Mouse (Mus musculus) embryonic facial prominence, embryonic 10.5 days (tissue): Measurements from ENCODE around the gene Rab4b. TPM values are rescaled to one million over a fixed set of nuclear protein-coding genes. Genes with fewer than 3 reads are reported as not detected.

ENCODE experiments used
- DNase-seq: peaks from one replicate; pipeline ENCODE4 v3.0.0-alpha.2; 2017; ENCODE audit warnings: low spot score
- H3K27ac ChIP-seq: fragments of 300-500 bp; sonication (generic); replicated peaks from 2 replicates; pipeline ENCODE4 v1.5.1; 2016; ENCODE audit warnings: mild to moderate bottlenecking
- H3K27me3 ChIP-seq: fragments of 300-500 bp; sonication (generic); replicated peaks from 2 replicates; pipeline ENCODE4 v1.6.1; 2016; ENCODE audit warnings: low read depth, mild to moderate bottlenecking; ENCODE audit not compliant: poor library complexity, severe bottlenecking
- H3K36me3 ChIP-seq: fragments of 300-500 bp; sonication (generic); replicated peaks from 2 replicates; pipeline ENCODE4 v1.6.1; 2016; ENCODE audit warnings: mild to moderate bottlenecking, moderate library complexity
- H3K4me1 ChIP-seq: fragments of 300-500 bp; sonication (generic); 2 replicates; pipeline ENCODE4 v1.6.1; 2016
- H3K4me3 ChIP-seq: fragments of 300-500 bp; sonication (generic); 2 replicates; pipeline ENCODE4 v1.5.1; 2016; ENCODE audit warnings: mild to moderate bottlenecking, moderate library complexity
- H3K9me3 ChIP-seq: fragments of 300-500 bp; sonication (generic); 2 replicates; pipeline ENCODE4 v1.6.1; 2016; ENCODE audit warnings: mild to moderate bottlenecking
- WGBS: fragments of 180-500 bp; shearing (Covaris S2); methylation state at CpG from one replicate; pipeline ENCODE4 v1.1.7; 2016; 5-methylcytosine and 5-hydroxymethylcytosine counted together
- polyA plus RNA-seq: library from polyadenylated mRNA; unstranded; fragments of >200 nt; fragmentation: Nextera tagmentation; extraction: Ambion mirVana; gene quantifications from 2 replicates; pipeline ENCODE4 v1.2.1, GENCODE M21; 2016

The Rab4b gene
- polyA plus RNA-seq, 1 experiment from 2014 or later: 60.0 TPM

DNA sequence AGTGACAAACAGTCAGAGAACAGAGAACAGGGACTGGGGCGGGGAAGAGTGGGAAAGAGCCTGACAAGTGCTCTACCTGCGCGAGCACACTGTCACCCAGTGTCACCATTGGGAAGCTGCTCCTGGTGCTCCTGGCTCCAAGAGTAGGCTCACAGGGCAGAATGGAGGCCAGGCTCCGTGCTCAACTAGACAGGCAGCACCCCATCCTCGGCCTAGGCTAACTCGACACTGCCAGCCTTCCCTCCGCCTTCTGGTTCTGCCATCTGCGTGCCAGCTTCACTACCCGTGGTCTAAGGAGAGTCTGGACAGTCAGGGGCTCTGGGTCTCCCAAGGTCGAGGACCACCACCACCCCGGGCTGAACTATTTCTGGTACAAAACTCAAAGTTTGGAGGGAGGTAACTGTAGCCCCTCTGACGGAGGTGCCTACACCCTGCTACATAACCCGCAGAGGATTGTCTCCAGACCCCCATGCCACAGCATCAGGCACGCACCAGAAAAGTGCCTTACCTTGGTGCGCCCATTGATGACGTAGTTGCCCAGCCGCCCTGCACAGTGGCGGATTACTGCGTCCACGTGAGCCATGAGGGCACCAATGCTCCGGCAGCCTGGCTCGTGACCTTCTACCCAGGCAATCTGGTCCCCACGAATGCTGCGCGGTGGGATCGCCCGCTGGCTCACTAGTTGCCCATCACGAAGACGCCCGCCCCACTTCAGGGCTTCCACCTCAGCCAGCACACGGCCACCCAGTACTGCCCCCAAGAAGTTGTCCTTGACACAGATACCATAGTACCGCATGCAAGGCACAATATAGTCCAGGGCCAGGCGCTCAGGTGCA, 14.4 kb downstream of the Rab4b start:
- WGBS: 84% methylated on average over 33 of the region's 33 CpGs
- Histone ChIP-seq H3K27ac (peak overlapping the region; percentile 98), H3K4me1 (peaks cover 62% of the 10 kb centered on the region), H3K36me3 (peaks cover 60% of the 10 kb centered on the region), H3K9me3 (0 out of 2 replicates have a peak, but pooled peaks cover 2% of the 10 kb centered on the region), H3K4me3 (peak overlapping the region; percentile 82), H3K27me3 (no peaks in the 10 kb centered on the region)
- no peak for DNase-seq

GRCm38 (mm10) chr7:27163450-27163805, 15.3 kb downstream of the Rab4b start:
- Histone ChIP-seq H3K27me3 (no peaks in the 10 kb centered on the region), H3K27ac (no peak overlapping the region), H3K4me1 (peaks cover 62% of the 10 kb centered on the region), H3K36me3 (peaks cover 68% of the 10 kb centered on the region), H3K9me3 (0 out of 2 replicates have a peak, but pooled peaks cover 2% of the 10 kb centered on the region), H3K4me3 (peak overlapping the region; percentile 82)
- DNase-seq: no peak
- WGBS: 87% methylated on average over 5 of the region's 5 CpGs

DNA sequence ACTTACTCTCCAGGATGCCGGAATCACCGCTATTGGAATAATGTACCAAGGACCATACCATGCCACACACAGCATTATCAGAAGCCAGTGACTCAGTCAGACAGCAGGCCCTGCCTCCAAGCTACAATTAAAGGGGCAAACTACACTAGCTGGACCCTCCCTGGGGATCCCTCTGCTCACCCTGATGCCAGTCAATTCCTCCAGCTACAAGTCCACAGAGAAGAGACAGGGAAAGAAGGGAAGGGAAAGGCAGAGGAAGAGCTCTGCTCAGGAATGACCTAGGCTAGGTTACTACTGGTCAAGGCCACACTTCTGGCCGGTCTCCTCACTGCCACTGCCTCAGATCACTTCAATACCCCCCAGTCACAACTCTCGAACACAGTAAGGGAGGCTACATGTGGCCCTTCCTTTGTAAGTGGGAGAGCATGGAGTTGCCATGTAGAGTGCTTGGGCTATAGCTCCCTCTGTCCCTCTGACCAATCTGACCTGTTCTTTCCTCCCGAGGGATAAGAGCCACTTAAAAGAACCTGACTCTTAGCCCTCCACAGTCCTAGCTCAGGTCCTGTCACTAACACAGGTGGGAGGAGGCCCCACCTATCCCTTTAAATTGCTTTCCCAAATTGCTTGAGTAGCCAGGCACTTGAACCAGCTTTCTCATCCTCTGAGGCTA, 15.8 kb downstream of the Rab4b start:
- peaks cover 73% of the 10 kb centered on the region for H3K36me3 ChIP-seq
- 0 out of 2 replicates have a peak, but pooled peaks cover 2% of the 10 kb centered on the region for H3K9me3 ChIP-seq
- DNase-seq: no peak
- WGBS: 85% methylated on average over 5 of the region's 5 CpGs
- H3K27ac ChIP-seq: 0 out of 2 replicates have a peak overlapping the region, but pooled peaks have one; percentile 19
- H3K4me3 ChIP-seq: peak overlapping the region; percentile 82
- H3K27me3 ChIP-seq: no peaks in the 10 kb centered on the region
- peaks cover 62% of the 10 kb centered on the region for H3K4me1 ChIP-seq

- Histone ChIP-seq H3K9me3 (0 out of 2 replicates have a peak, but pooled peaks cover 2% of the 10 kb centered on the region), H3K27me3 (no peaks in the 10 kb centered on the region), H3K36me3 (peaks cover 83% of the 10 kb centered on the region), H3K4me3 (no peak overlapping the region), H3K4me1 (peaks cover 53% of the 10 kb centered on the region), H3K27ac (no peak overlapping the region)
- DNase-seq: no peak
- WGBS: 88% methylated on average over 4 of the region's 4 CpGs
Observed at GRCm38 (mm10) chr7:27161744-27162143, 17.0 kb downstream of the Rab4b start.

DNA sequence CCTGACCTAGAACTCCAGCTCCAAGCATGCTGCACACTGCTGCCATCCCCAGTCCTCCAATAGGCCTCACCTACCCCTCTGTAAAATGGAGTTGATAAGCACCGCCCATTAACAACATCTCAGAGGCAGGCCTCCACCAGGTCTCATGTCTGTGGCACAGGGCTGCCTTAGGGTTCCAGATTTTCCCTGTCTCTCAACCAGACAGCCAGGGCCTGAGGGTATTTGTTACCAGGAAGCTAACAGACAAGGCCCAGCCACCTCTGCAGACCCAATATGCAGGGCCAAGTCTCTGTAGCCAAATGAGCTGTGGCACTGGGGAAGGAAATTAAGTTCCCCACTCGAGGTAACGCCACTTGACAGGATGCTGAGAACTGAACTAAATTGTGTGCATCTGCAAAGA, 17.8 kb downstream of the Rab4b start:
- H3K4me1 ChIP-seq: peaks cover 53% of the 10 kb centered on the region
- no peaks in the 10 kb centered on the region for H3K9me3 ChIP-seq
- no peak overlapping the region for H3K4me3 ChIP-seq
- DNase-seq: no peak
- H3K36me3 ChIP-seq: peaks cover 86% of the 10 kb centered on the region
- WGBS: 91% methylated on average over 3 of the region's 3 CpGs
- no peak overlapping the region for H3K27ac ChIP-seq
- H3K27me3 ChIP-seq: no peaks in the 10 kb centered on the region

DNA sequence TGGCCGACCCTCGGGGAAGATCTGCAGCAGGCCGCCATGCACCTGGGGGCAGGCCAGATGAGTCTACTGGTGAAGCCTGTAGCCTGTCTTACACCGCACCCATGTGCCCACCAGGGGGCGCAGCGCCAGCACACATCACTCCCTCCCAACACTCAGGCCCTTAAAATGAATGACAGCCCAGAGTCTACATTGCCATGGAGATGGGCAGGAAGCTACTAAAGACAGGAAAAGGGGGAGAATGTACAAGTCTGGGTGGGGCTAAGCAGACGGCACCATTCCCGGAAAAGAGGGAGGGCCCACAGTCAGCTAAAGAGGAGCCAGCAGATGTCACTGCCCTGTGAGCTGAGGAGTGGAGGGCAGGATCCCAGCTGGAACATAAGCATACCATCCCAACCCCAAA, 18.8 kb downstream of the Rab4b start:
- Histone ChIP-seq H3K4me1 (peaks cover 43% of the 10 kb centered on the region), H3K36me3 (peaks cover 79% of the 10 kb centered on the region), H3K9me3 (no peaks in the 10 kb centered on the region), H3K27me3 (no peaks in the 10 kb centered on the region), H3K4me3 (no peak overlapping the region), H3K27ac (no peak overlapping the region)
- 22% methylated on average over 8 of the region's 8 CpGs for WGBS
- DNase-seq: peak; percentile 90

GRCm38 (mm10) chr7:27159256-27159655, 19.4 kb downstream of the Rab4b start:
- Histone ChIP-seq H3K36me3 (peaks cover 73% of the 10 kb centered on the region), H3K4me3 (no peak overlapping the region), H3K4me1 (peaks cover 37% of the 10 kb centered on the region), H3K9me3 (no peaks in the 10 kb centered on the region), H3K27ac (no peak overlapping the region), H3K27me3 (no peaks in the 10 kb centered on the region)
- DNase-seq: no peak
- WGBS: 93% methylated on average over 6 of the region's 6 CpGs

DNA sequence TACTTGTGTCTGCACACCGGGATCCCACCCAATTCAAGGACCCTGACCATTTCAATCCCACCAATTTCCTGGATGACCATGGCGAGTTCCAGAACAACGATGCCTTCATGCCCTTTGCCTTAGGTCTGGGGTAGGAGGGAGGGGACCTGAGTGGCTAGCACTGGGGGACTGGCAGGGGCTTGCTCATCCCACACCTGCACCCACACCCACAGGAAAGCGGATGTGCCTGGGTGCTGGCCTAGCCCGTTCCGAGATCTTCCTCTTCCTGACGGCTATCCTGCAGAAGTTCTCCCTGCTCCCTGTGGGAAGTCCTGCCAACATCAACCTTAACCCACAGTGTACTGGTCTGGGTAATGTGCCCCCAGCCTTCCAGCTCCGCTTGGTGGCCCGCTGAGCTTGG, 20.5 kb downstream of the Rab4b start:
- 95% methylated on average over 9 of the region's 9 CpGs for whole genome bisulfite sequencing
- DNase-seq: no peak
- H3K4me1 ChIP-seq: peaks cover 26% of the 10 kb centered on the region
- H3K27me3 ChIP-seq: no peaks in the 10 kb centered on the region
- no peak overlapping the region for H3K27ac ChIP-seq
- H3K36me3 ChIP-seq: peaks cover 62% of the 10 kb centered on the region
- H3K9me3 ChIP-seq: no peaks in the 10 kb centered on the region
- H3K4me3 ChIP-seq: no peak overlapping the region

DNA sequence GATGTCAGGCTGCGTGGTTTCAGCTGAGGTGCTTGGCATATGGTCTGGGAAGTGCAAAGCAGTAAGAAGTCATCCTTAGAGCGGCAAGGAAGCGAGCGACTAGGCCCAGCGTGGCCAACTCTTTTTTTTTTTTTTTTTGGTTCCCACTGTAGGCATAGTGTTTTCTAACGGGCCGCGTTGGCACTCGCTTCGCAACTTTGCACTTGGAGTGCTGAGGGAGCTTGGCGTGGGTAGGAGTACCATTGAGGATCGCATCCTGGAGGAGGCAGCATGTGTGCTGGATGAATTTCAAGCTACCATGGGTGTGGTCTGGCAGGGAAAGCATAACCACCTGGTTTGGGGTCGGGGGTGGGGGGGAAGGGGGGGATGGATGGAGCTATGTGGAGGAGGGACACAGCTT, 22.7 kb downstream of the Rab4b start:
- Histone ChIP-seq H3K27ac (no peak overlapping the region), H3K27me3 (no peaks in the 10 kb centered on the region), H3K36me3 (peaks cover 41% of the 10 kb centered on the region), H3K4me1 (peaks cover 9% of the 10 kb centered on the region), H3K4me3 (no peak overlapping the region), H3K9me3 (no peaks in the 10 kb centered on the region)
- WGBS: 85% methylated on average over 13 of the region's 13 CpGs
- DNase-seq: no peak

GRCm38 (mm10) chr7:27153205-27153764, 25.4 kb downstream of the Rab4b start, which contains the start of gene Cyp2t4:
TSS of gene Cyp2t4 (plus strand) at chr7:27153714.
- WGBS: 83% methylated on average over 10 of the region's 10 CpGs

DNA sequence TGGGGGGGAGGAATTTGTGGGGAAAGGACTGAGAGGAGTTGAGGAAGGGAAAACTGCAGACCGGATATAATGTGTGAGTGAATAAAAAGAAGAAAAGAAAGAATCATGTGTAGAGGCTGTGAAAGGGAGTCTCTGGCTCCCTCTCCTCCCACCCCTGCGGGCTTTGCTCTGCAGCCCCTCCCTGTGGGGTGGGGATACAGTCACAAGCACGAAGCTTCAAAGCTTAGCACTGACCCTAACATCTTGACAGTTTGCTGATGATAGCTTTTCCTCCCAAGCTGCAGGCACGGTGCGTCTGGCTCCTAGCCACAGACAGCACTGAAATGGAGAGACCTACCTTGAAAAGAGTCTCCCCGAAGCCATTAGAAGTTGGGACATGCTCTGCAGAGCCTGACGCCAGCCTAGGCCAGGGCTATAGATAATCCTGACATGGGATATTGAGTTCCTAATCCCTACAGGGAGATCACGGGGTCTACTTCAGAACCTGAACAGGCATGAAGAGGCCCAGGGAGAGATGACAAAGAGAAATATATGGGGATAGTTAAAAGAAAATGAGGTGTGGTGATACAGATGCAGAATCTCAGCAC, 42.2 kb downstream of the Rab4b start:
- no peaks in the 10 kb centered on the region for H3K27me3 ChIP-seq
- WGBS: 71% methylated on average over 8 of the region's 8 CpGs
- DNase-seq: no peak
- H3K4me3 ChIP-seq: no peak overlapping the region
- H3K9me3 ChIP-seq: peaks cover 12% of the 10 kb centered on the region
- H3K27ac ChIP-seq: no peak overlapping the region
- no peaks in the 10 kb centered on the region for H3K4me1 ChIP-seq
- H3K36me3 ChIP-seq: no peaks in the 10 kb centered on the region

More at GRCm38 (mm10) chr7:27153205-27153764, 25.4 kb downstream of the Rab4b start, which contains the start of gene Cyp2t4:
- no peak within 1 kb of the TSS for H3K27ac ChIP-seq
- H3K27me3 ChIP-seq: no peaks in the 10 kb centered on the region
- no peak for DNase-seq
- H3K36me3 ChIP-seq: peaks cover 17% of the 10 kb centered on the region
- H3K4me1 ChIP-seq: no peaks in the 10 kb centered on the region
- H3K4me3 ChIP-seq: no peak within 1 kb of the TSS
- H3K9me3 ChIP-seq: no peaks in the 10 kb centered on the region

DNA sequence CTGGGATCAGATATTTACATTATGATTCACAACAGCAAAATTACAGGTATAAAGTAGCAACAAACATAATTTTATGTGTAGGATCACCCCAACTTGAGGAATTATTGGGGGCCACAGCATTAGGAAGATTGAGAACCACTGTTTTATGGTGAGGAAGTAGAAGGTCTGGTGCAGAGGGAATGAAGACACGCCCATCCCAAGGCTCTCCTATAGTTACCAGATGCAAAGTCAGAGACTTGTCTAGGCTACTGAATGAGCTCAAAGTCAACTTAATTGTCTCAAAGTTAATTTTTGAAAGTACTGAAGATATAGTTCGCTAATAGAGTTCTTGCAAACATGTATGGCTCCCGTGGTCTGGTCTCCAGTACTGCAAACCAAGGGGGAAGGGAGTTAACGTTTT, 44.9 kb downstream of the Rab4b start:
- Histone ChIP-seq H3K4me1 (no peaks in the 10 kb centered on the region), H3K27ac (no peak overlapping the region), H3K27me3 (no peaks in the 10 kb centered on the region), H3K9me3 (no peaks in the 10 kb centered on the region), H3K4me3 (no peak overlapping the region), H3K36me3 (no peaks in the 10 kb centered on the region)
- 80% methylated on average over 4 of the region's 4 CpGs for WGBS
- DNase-seq: no peak
